Mouse (Mus musculus) testis, adult 2 months (tissue): ENCODE results near the gene Dvl2. TPM values are rescaled to one million over a fixed set of nuclear protein-coding genes. Genes with fewer than 3 reads are reported as not detected.
"Not testable (repeated sequence)": the region's sequence is repeated elsewhere in the genome, so short reads cannot be mapped to it uniquely, and the experiment has no call there.

ENCODE experiments used
- H3K27ac ChIP-seq: fragments of 200-500 bp; 2 replicates; pipeline ENCODE4 v1.5.1; 2012; ENCODE audit warnings: low read depth, low read length; ENCODE audit not compliant: control insufficient read depth, insufficient read depth
- H3K27me3 ChIP-seq: fragments of 200-500 bp; 2 replicates; pipeline ENCODE4 v1.6.1; 2012; ENCODE audit warnings: mild to moderate bottlenecking, low read length, moderate library complexity; ENCODE audit not compliant: control insufficient read depth, insufficient read depth
- H3K36me3 ChIP-seq: fragments of 200-500 bp; 2 replicates; pipeline ENCODE4 v1.6.1; 2012; ENCODE audit warnings: mild to moderate bottlenecking, low read length; ENCODE audit not compliant: control insufficient read depth, insufficient read depth
- H3K4me1 ChIP-seq: fragments of 200-500 bp; 2 replicates; pipeline ENCODE4 v1.6.1; 2012; ENCODE audit warnings: low read length; ENCODE audit not compliant: control insufficient read depth, insufficient read depth
- H3K4me3 ChIP-seq: fragments of 200-500 bp; 2 replicates; pipeline ENCODE4 v1.5.1; 2012; ENCODE audit warnings: low read depth, mild to moderate bottlenecking, low read length, moderate library complexity, mixed read lengths; ENCODE audit not compliant: control insufficient read depth
- CTCF ChIP-seq: fragments of 200-500 bp; IDR thresholded peaks from 2 replicates; pipeline ENCODE4 v1.5.1; 2012; ENCODE audit warnings: low read depth, mild to moderate bottlenecking, inconsistent platforms, low read length, moderate library complexity; ENCODE audit not compliant: control insufficient read depth, insufficient read depth, insufficient replicate concordance
- POLR2A ChIP-seq: fragments of 200-500 bp; IDR thresholded peaks from 2 replicates; pipeline ENCODE4 v1.6.1; 2012; ENCODE audit warnings: low read depth, mild to moderate bottlenecking, inconsistent platforms, low read length, moderate library complexity; ENCODE audit not compliant: control insufficient read depth
- polyA plus RNA-seq: library from polyadenylated mRNA; depleted of rRNA; stranded (reverse); fragments of >200 nt; gene quantifications from 2 replicates; pipeline ENCODE4 v1.2.3, GENCODE M21; 2012; rRNA removed

Dvl2 gene
- 15.2 and 16.4 TPM in 2 replicates for polyA plus RNA-seq

GRCm38 (mm10) chr11:70000396-70000898 lies at the start of gene Dvl2:
Gene Dvl2 (plus strand): TSS chr11:70000595.
- Histone ChIP-seq H3K4me3 (peak within 1 kb of the TSS; percentile 82), H3K27me3 (no peaks in the 10 kb centered on the region), H3K27ac (peak within 1 kb of the TSS; percentile 88), H3K4me1 (peaks cover 20% of the 10 kb centered on the region), H3K36me3 (peaks cover 3% of the 10 kb centered on the region)
- TF ChIP-seq POLR2A (peak; percentile 87), CTCF (peak; percentile 13; the same call in 1 of the 2 replicates)

- H3K4me3 ChIP-seq: no peak overlapping the region
- H3K36me3 ChIP-seq: no peaks in the 10 kb centered on the region
- H3K27ac ChIP-seq: no peak overlapping the region
- peaks cover 18% of the 10 kb centered on the region for H3K4me1 ChIP-seq
- TF ChIP-seq CTCF (no peak), POLR2A (no peak)
- H3K27me3 ChIP-seq: no peaks in the 10 kb centered on the region
These were observed 49.5 kb upstream of the Dvl2 start for GRCm38 (mm10) chr11:69950807-69951459.

GRCm38 (mm10) chr11:69952274-69952673 lies 48.1 kb upstream of the Dvl2 start:
- Histone ChIP-seq H3K27ac (no peak overlapping the region), H3K27me3 (no peaks in the 10 kb centered on the region), H3K4me3 (no peak overlapping the region), H3K36me3 (no peaks in the 10 kb centered on the region), H3K4me1 (peaks cover 15% of the 10 kb centered on the region)
- no peak for TF ChIP-seq POLR2A
- no peak for TF ChIP-seq CTCF

- Histone ChIP-seq H3K4me1 (peaks cover 5% of the 10 kb centered on the region), H3K27me3 (no peaks in the 10 kb centered on the region), H3K36me3 (no peaks in the 10 kb centered on the region), H3K27ac (no peak overlapping the region), H3K4me3 (no peak overlapping the region)
- TF ChIP-seq POLR2A (no peak), CTCF (no peak)
These were observed 47.0 kb upstream of the Dvl2 start for GRCm38 (mm10) chr11:69953267-69953915.

- not testable (repeated sequence) for H3K4me1 ChIP-seq, H3K36me3 ChIP-seq, H3K27me3 ChIP-seq, H3K27ac ChIP-seq, H3K4me3 ChIP-seq
These were observed 44.8 kb upstream of the Dvl2 start for GRCm38 (mm10) chr11:69955618-69956017.

- Histone ChIP-seq H3K4me1 (no peaks in the 10 kb centered on the region), H3K4me3 (no peak overlapping the region), H3K27me3 (no peaks in the 10 kb centered on the region), H3K27ac (no peak overlapping the region), H3K36me3 (no peaks in the 10 kb centered on the region)
- no peak for TF ChIP-seq CTCF
- TF ChIP-seq POLR2A: no peak
These were observed 44.2 kb upstream of the Dvl2 start for GRCm38 (mm10) chr11:69956218-69956617.

GRCm38 (mm10) chr11:69960616-69961015 lies 39.8 kb upstream of the Dvl2 start:
- Histone ChIP-seq H3K27me3 (no peaks in the 10 kb centered on the region), H3K4me1 (peaks cover 4% of the 10 kb centered on the region), H3K4me3 (no peak overlapping the region), H3K36me3 (no peaks in the 10 kb centered on the region), H3K27ac (no peak overlapping the region)
- TF ChIP-seq POLR2A: no peak
- TF ChIP-seq CTCF: peak; percentile 49; the same call in 1 of the 2 replicates
